Mouse (Mus musculus) midbrain, embryonic 12.5 days (tissue): ENCODE results near the gene Cpne4. TPM values are rescaled to one million over a fixed set of nuclear protein-coding genes. Genes with fewer than 3 reads are reported as not detected.

Experiments
- ATAC-seq: fragments of 200-750 bp; cut with Nextera tagmentation; 2 replicates; pipeline ENCODE4 v1.8.0; 2017; ENCODE audit warnings: low read depth, moderate TSS enrichment, moderate library complexity; ENCODE audit not compliant: low FRiP score
- H3K27ac ChIP-seq: fragments of 300-500 bp; sonication (generic); replicated peaks from 2 replicates; pipeline ENCODE4 v1.5.1; 2016; ENCODE audit warnings: mild to moderate bottlenecking
- H3K27me3 ChIP-seq: fragments of 300-500 bp; sonication (generic); 2 replicates; pipeline ENCODE4 v1.6.1; 2016; ENCODE audit warnings: mild to moderate bottlenecking
- H3K36me3 ChIP-seq: fragments of 300-500 bp; sonication (generic); 2 replicates; pipeline ENCODE4 v1.6.1; 2016
- H3K4me1 ChIP-seq: fragments of 300-500 bp; sonication (generic); 2 replicates; pipeline ENCODE4 v1.6.1; 2016
- H3K4me2 ChIP-seq: fragments of 300-500 bp; sonication (generic); replicated peaks from 2 replicates; pipeline ENCODE4 v1.6.1; 2016; ENCODE audit warnings: mild to moderate bottlenecking, moderate library complexity
- H3K4me3 ChIP-seq: fragments of 300-500 bp; sonication (generic); 2 replicates; pipeline ENCODE4 v1.5.1; 2016; ENCODE audit warnings: mild to moderate bottlenecking
- H3K9ac ChIP-seq: fragments of 300-500 bp; sonication (generic); replicated peaks from 2 replicates; pipeline ENCODE4 v1.6.1; 2016; ENCODE audit warnings: mild to moderate bottlenecking, moderate library complexity
- H3K9me3 ChIP-seq: fragments of 300-500 bp; sonication (generic); 2 replicates; pipeline ENCODE4 v1.6.1; 2016; ENCODE audit warnings: mild to moderate bottlenecking
- WGBS: fragments of 180-500 bp; shearing (Covaris S2); methylation state at CpG from one replicate; pipeline ENCODE4 v1.1.7; 2016; 5-methylcytosine and 5-hydroxymethylcytosine counted together
- microRNA-seq: library from miRNA; unstranded; fragments of <30 nt; microRNA quantifications from one replicate; pipeline ENCODE4, GENCODE M21; 2017
- polyA plus RNA-seq: library from polyadenylated mRNA; unstranded; fragments of >200 nt; fragmentation: Nextera tagmentation; extraction: Ambion mirVana; gene quantifications from 2 replicates; pipeline ENCODE4 v1.2.1, GENCODE M21; 2016

Cpne4 gene
- polyA plus RNA-seq, 1 experiment from 2014 or later, result 3.9 TPM

- no peak overlapping the region for H3K27ac ChIP-seq
- H3K4me1 ChIP-seq, result no peaks in the 10 kb centered on the region
- H3K27me3 ChIP-seq, result no peaks in the 10 kb centered on the region
- no peak for ATAC-seq
- no peak overlapping the region for H3K4me2 ChIP-seq
- peaks cover 59% of the 10 kb centered on the region for H3K36me3 ChIP-seq
- H3K9me3 ChIP-seq, result no peaks in the 10 kb centered on the region
- H3K4me3 ChIP-seq, result no peak overlapping the region
- WGBS, result 92% methylated on average over 10 of the region's 10 CpGs
- no peak overlapping the region for H3K9ac ChIP-seq
Measured at GRCm38 (mm10) chr9:105069106-105069505, 522.0 kb downstream of the Cpne4 start.

GRCm38 (mm10) chr9:105072991-105073748 lies 526.1 kb downstream of the Cpne4 start:
- peaks cover 64% of the 10 kb centered on the region for H3K36me3 ChIP-seq
- H3K9me3 ChIP-seq, result no peaks in the 10 kb centered on the region
- no peak for ATAC-seq
- H3K4me3 ChIP-seq, result no peak overlapping the region
- peak overlapping the region; percentile 30; the same call in 1 of the 2 replicates for H3K27ac ChIP-seq
- no peaks in the 10 kb centered on the region for H3K4me1 ChIP-seq
- H3K4me2 ChIP-seq, result no peak overlapping the region
- no peaks in the 10 kb centered on the region for H3K27me3 ChIP-seq
- H3K9ac ChIP-seq, result no peak overlapping the region
- WGBS, result 39% methylated on average over 4 of the region's 4 CpGs

- Histone ChIP-seq H3K27me3 (no peaks in the 10 kb centered on the region), H3K4me3 (no peak overlapping the region), H3K4me1 (no peaks in the 10 kb centered on the region), H3K27ac (no peak overlapping the region), H3K9me3 (no peaks in the 10 kb centered on the region), H3K4me2 (no peak overlapping the region), H3K9ac (no peak overlapping the region), H3K36me3 (peaks cover 66% of the 10 kb centered on the region)
- 95% methylated on average over 8 of the region's 8 CpGs for WGBS
- no peak for ATAC-seq
Measured at GRCm38 (mm10) chr9:105074851-105075250, 527.8 kb downstream of the Cpne4 start.

- Histone ChIP-seq H3K4me2 (no peak overlapping the region), H3K27me3 (no peaks in the 10 kb centered on the region), H3K4me1 (no peaks in the 10 kb centered on the region), H3K9me3 (no peaks in the 10 kb centered on the region), H3K4me3 (no peak overlapping the region), H3K9ac (no peak overlapping the region), H3K27ac (no peak overlapping the region), H3K36me3 (peaks cover 61% of the 10 kb centered on the region)
- WGBS, result 94% methylated on average over 13 of the region's 13 CpGs
- ATAC-seq, result no peak
Measured at GRCm38 (mm10) chr9:105076756-105077424, 529.8 kb downstream of the Cpne4 start.

GRCm38 (mm10) chr9:105078460-105078859 lies 531.4 kb downstream of the Cpne4 start:
- H3K4me2 ChIP-seq, result no peak overlapping the region
- no peak overlapping the region for H3K9ac ChIP-seq
- WGBS, result 89% methylated on average over 4 of the region's 4 CpGs
- no peak for ATAC-seq
- no peak overlapping the region for H3K27ac ChIP-seq
- H3K27me3 ChIP-seq, result no peaks in the 10 kb centered on the region
- H3K36me3 ChIP-seq, result peaks cover 48% of the 10 kb centered on the region
- no peaks in the 10 kb centered on the region for H3K9me3 ChIP-seq
- H3K4me3 ChIP-seq, result no peak overlapping the region
- no peaks in the 10 kb centered on the region for H3K4me1 ChIP-seq

GRCm38 (mm10) chr9:105080246-105080645 lies 533.2 kb downstream of the Cpne4 start:
- Histone ChIP-seq H3K4me1 (no peaks in the 10 kb centered on the region), H3K27ac (no peak overlapping the region), H3K4me2 (no peak overlapping the region), H3K9ac (no peak overlapping the region), H3K27me3 (no peaks in the 10 kb centered on the region), H3K4me3 (no peak overlapping the region), H3K36me3 (peaks cover 36% of the 10 kb centered on the region), H3K9me3 (no peaks in the 10 kb centered on the region)
- 89% methylated on average over 3 of the region's 3 CpGs for WGBS
- ATAC-seq, result no peak

Small RNA genes lying within 50 kb of the gene (microRNA-seq; reads per million reads assigned to microRNA genes)
- not detected for gene Gm23391

Other genes starting within 250 kb of the Cpne4 start
- gene Acpp, start 209.5 kb upstream of the Cpne4 start, polyA plus RNA-seq, result 0.09 and 0.17 TPM in 2 replicates